Comparison of ENCODE assay signal across 35 mouse cellular contexts in genomic region chr3:104954137-104954536, GRCm38 (mm10). TPM values are rescaled to one million over a fixed set of nuclear protein-coding genes. Genes with fewer than 3 reads are reported as not detected.
"Had no signal": no experiment of that assay in that cellular context is flagged by ENCODE, and none has a peak within 500 bp of the region (broad histone marks: within the 10 kb centered on the region; RNA-seq: fewer than 3 reads in every experiment).

No protein-coding gene starts in this region.

- DNase-seq: heart, adult 2 months; heart, postnatal 10 days; heart, postnatal 14 days; heart, postnatal 36 days; heart, postnatal 4 days; kidney, adult 11 months; kidney, adult 18-20 months; kidney, adult 2 months; kidney, adult 8-10 months; kidney, adult 9 months; kidney, postnatal 10 days; kidney, postnatal 14 days; kidney, postnatal 25 days; kidney, postnatal 36 days; kidney, postnatal 4 days; layer of hippocampus, adult 9-11 months; layer of hippocampus, postnatal 36 days had no signal

- H3K4me3 ChIP-seq: heart, adult 2 months; heart, embryonic 13.5 days; heart, embryonic 15.5 days; hindbrain, embryonic 10.5 days; hindbrain, embryonic 12.5 days; hindbrain, embryonic 13.5 days; hindbrain, embryonic 15.5 days; intestine, embryonic 15.5 days; kidney, embryonic 15.5 days; layer of hippocampus, adult 2 months had no signal

- ATAC-seq: hindbrain, embryonic 16.5 days; hindbrain, postnatal 0 days; inflammation-experienced regulatory T-cells, adult 6 months; intestine, embryonic 15.5 days; intestine, embryonic 16.5 days; intestine, postnatal 0 days had no signal

- H3K9me3 ChIP-seq: heart, embryonic 13.5 days; heart, embryonic 15.5 days; hindbrain, embryonic 10.5 days; hindbrain, embryonic 12.5 days; hindbrain, embryonic 13.5 days; hindbrain, embryonic 15.5 days; intestine, embryonic 15.5 days; kidney, embryonic 15.5 days had no signal

- H3K4me2 ChIP-seq: heart, embryonic 11.5 days; heart, embryonic 13.5 days; heart, embryonic 15.5 days; hindbrain, embryonic 12.5 days; hindbrain, embryonic 13.5 days; hindbrain, embryonic 14.5 days; hindbrain, embryonic 15.5 days; intestine, embryonic 15.5 days; kidney, embryonic 15.5 days had no signal

- H3K4me1 ChIP-seq: hindbrain, embryonic 12.5 days; hindbrain, embryonic 13.5 days; hindbrain, embryonic 15.5 days; kidney, embryonic 15.5 days had no signal

- H3K27ac ChIP-seq: heart, adult 2 months; heart, embryonic 13.5 days; heart, embryonic 15.5 days; hindbrain, embryonic 10.5 days; hindbrain, embryonic 12.5 days; hindbrain, embryonic 13.5 days; hindbrain, embryonic 14.5 days; hindbrain, embryonic 15.5 days; hindbrain, postnatal 0 days; intestine, embryonic 15.5 days; kidney, embryonic 15.5 days; kidney, postnatal 0 days; layer of hippocampus, adult 2 months had no signal

- H3K9ac ChIP-seq: heart, embryonic 13.5 days; heart, embryonic 15.5 days; hindbrain, embryonic 12.5 days; hindbrain, embryonic 13.5 days; hindbrain, embryonic 14.5 days; hindbrain, embryonic 15.5 days; intestine, embryonic 15.5 days; kidney, embryonic 15.5 days had no signal

RNA-seq across cellular contexts. Expression of gene Wnt2b, which starts 7.6 kb away (rescaled TPM):
- total RNA-seq: hematopoietic stem cell, adult 5-6 weeks had no signal
